Mouse (Mus musculus): ENCODE measurements at regions not wholly inside any gene's neighbourhood (a gene's known extent, or its start where the extent isn't known, plus 50 kb on each side); places are given as distances from the start of the nearest gene placed in this dataset.

DNA sequence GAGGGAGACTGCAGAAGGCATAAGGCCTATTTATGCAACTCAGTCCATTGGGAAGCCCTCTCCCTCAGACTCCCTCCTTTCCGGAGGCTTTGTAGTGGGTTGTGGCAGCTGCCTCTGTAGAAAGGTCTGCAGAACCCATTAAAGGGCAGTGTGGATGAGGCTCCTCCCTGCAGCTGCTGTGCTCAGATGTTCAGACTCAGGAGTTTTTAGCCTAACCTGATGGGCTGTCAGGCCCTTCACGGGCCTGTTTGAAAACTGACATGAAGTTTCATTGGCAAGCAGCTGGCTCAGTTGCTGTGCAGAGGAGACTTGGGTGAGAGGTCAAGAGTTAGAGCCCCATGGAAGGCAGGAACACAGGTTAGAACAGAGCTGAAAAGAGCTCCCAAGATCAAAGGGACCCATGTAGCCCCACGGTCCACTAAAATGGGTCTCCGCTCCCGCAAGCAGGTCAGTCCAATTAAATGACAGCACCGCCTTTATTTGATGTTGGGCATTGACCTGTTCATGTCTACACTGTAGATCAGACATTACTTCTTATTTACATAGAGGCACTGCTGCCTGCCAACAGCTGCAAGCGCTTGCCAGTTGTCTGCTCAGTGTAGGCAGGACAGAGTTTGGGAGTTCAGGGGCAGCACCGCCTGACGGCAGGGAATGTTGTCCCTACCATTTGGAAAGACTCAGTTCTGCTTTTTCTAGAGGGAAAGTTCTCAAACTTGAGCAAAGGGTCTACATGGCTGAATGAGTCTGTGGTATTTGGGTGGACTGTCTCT is 53.8 kb upstream of the Usp46 start:
- no peaks in the 10 kb centered on the region for H3K36me3 ChIP-seq
- H3K4me1 ChIP-seq = no peaks in the 10 kb centered on the region
- no peak overlapping the region for H3K9ac ChIP-seq
- H3K27me3 ChIP-seq (replicated peaks) = no peaks in the 10 kb centered on the region
- H3K4me2 ChIP-seq (replicated peaks) = no peak overlapping the region
- no peak for ATAC-seq (ENCODE audit: low FRiP score, low read depth)
- no peak overlapping the region for H3K4me3 ChIP-seq
- WGBS = 82% methylated on average over 9 of the region's 9 CpGs
- H3K27ac ChIP-seq = no peak overlapping the region
- 0 out of 2 replicates have a peak, but pooled peaks cover 4% of the 10 kb centered on the region for H3K9me3 ChIP-seq

DNA sequence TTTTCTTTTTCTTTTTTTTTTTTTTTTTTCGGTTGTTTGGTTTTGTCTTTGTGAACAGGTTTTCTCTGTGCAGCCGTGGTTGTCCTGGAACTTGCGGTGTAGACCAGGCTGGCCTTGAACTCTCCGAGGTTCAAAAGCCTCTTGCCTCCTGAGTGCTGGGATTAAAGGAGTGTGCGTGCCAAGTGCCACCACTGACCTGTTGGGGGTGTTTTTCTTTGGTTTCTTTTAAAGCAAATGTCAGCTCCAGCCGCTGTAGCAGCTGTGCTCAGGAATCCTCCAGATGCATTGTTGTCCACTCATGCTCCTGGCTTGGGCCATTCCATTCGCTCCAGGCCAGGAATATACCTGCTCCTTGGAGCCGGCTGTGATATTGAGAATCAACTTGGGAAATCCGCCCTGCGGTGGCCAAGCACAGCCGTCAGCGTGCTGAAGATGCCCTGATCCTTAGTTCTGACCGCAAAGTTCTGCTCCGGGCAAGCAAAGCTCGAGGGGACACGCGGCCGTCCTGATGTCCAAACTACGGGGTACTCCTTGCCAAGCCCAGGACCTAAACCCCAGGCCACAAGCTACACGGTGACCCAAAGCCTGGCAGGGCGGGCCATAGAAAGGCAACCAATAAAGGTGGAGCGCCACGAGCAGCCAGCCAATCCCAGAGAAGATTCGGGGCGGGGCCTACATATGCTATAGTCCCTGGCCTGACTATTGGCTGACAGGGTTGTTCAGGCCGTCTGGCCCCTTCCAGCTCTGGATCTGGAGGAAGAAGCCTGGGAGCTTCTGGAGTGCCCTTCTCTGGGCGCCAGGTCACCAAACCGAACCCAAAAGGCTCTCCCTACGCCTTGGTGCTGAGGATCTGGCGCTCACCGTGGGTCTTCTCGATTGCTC is 58.0 kb upstream of the Usp46 start:
- Histone ChIP-seq H3K27me3 (replicated peaks) (no peaks in the 10 kb centered on the region), H3K36me3 (no peaks in the 10 kb centered on the region), H3K4me2 (replicated peaks) (peak overlapping the region; percentile 48), H3K9ac (0 out of 2 replicates have a peak overlapping the region, but pooled peaks have one; percentile 40), H3K27ac (no peak overlapping the region), H3K9me3 (0 out of 2 replicates have a peak, but pooled peaks cover 4% of the 10 kb centered on the region), H3K4me1 (no peaks in the 10 kb centered on the region), H3K4me3 (peak overlapping the region; percentile 22)
- 60% methylated on average over 32 of the region's 32 CpGs for WGBS
- peak; percentile 93 for ATAC-seq (ENCODE audit: low FRiP score, low read depth)

DNA sequence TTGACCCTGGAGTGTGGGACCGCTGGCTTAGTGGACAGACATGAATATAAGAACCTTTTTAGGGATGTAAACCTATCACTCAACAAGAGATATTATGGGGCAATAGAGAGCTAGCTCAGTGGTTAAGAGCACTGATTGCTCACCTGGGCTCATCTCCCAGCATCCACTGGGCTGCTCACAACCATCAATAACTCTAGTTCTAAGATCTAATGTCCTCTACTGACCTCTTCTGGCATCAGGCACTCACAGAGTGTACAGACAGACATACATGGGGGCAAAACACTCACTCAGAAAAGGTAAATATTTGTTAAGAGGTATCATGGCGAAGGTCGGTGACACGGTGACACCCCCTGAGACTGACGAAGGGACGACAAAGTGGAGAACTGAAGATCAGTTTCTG is 59.3 kb upstream of the Usp46 start:
- Histone ChIP-seq H3K9me3 (0 out of 2 replicates have a peak, but pooled peaks cover 4% of the 10 kb centered on the region), H3K4me2 (replicated peaks) (no peak overlapping the region), H3K27ac (no peak overlapping the region), H3K4me1 (no peaks in the 10 kb centered on the region; the same call in 1 of the 2 replicates), H3K4me3 (no peak overlapping the region), H3K27me3 (replicated peaks) (no peaks in the 10 kb centered on the region), H3K36me3 (no peaks in the 10 kb centered on the region), H3K9ac (no peak overlapping the region)
- no peak for ATAC-seq (ENCODE audit: low FRiP score, low read depth)
- 94% methylated on average over 6 of the region's 6 CpGs for WGBS

DNA sequence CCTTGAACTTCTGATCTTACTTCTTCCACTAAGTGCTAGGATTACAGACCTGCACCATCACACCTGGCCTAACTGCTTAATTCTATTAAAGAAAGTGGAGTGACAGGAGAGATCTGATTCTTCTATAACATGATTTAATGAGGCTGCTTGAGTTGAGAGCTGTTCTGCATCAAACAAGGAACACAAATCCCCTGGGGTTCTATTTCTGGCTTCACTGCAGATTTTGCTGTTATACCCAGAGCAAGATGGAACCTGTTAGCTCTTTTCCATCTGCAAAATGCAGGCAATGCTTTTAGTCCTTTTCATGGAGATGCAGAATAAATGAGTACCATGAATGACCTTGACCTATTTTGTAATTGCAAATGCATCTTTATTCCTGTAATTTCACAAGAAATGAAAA is 61.4 kb upstream of the Usp46 start:
- Histone ChIP-seq H3K4me1 (no peaks in the 10 kb centered on the region; the same call in 1 of the 2 replicates), H3K9me3 (0 out of 2 replicates have a peak, but pooled peaks cover 4% of the 10 kb centered on the region), H3K27me3 (replicated peaks) (no peaks in the 10 kb centered on the region), H3K4me3 (no peak overlapping the region), H3K4me2 (replicated peaks) (no peak overlapping the region), H3K36me3 (no peaks in the 10 kb centered on the region), H3K9ac (no peak overlapping the region), H3K27ac (no peak overlapping the region)
- no peak for ATAC-seq (ENCODE audit: low FRiP score, low read depth)

DNA sequence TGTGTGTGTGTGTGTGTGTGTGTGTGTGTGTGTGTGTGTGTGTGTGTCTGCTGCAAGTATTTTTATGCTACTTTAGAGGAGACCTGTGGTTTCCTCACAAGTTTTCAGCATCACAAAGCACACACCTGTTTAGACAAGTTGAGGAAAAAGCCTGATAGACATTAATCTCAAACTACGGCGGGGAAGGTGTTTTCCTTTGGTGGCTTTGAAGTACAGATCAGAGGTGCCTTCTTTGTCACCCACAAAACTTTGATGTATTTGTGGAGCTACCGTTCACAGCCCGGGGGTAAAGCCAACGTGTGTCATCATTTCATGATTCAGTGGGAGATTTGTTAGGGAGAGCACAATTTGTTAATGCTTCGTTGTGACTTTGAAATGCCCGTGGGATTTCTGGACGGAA is 62.4 kb upstream of the Rasl11b start:
- Histone ChIP-seq H3K27me3 (replicated peaks) (no peaks in the 10 kb centered on the region), H3K4me2 (replicated peaks) (no peak overlapping the region), H3K9ac (no peak overlapping the region), H3K4me1 (no peaks in the 10 kb centered on the region; the same call in 1 of the 2 replicates), H3K9me3 (no peaks in the 10 kb centered on the region), H3K27ac (no peak overlapping the region), H3K36me3 (no peaks in the 10 kb centered on the region), H3K4me3 (no peak overlapping the region)
- no peak for ATAC-seq (ENCODE audit: low FRiP score, low read depth)
- 61% methylated on average over 8 of the region's 8 CpGs for WGBS

DNA sequence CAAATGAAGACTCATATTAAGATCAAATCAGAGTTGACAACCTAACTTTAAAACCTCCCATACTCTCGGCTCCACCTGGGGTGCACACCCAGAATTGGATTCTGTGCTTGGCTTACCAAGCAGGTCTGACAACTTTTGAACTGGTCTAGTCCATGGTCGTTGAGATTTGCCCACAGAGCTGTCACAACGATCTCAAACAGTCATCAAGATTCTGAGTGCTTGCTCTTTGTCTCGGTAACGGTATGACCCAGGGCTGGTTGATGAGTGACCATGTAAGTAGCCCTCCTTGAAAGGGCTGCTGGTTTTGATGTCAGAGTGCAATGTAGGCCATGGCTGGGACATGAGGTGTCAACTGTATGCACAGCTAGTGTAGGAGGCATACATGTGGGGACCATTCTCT is 58.7 kb upstream of the Rasl11b start:
- Histone ChIP-seq H3K9ac (no peak overlapping the region), H3K27ac (no peak overlapping the region), H3K4me3 (no peak overlapping the region), H3K4me2 (replicated peaks) (no peak overlapping the region), H3K27me3 (replicated peaks) (no peaks in the 10 kb centered on the region), H3K36me3 (no peaks in the 10 kb centered on the region), H3K4me1 (no peaks in the 10 kb centered on the region; the same call in 1 of the 2 replicates), H3K9me3 (no peaks in the 10 kb centered on the region)
- ATAC-seq (ENCODE audit: low FRiP score, low read depth) = no peak
- WGBS = 83% methylated on average over 5 of the region's 5 CpGs

DNA sequence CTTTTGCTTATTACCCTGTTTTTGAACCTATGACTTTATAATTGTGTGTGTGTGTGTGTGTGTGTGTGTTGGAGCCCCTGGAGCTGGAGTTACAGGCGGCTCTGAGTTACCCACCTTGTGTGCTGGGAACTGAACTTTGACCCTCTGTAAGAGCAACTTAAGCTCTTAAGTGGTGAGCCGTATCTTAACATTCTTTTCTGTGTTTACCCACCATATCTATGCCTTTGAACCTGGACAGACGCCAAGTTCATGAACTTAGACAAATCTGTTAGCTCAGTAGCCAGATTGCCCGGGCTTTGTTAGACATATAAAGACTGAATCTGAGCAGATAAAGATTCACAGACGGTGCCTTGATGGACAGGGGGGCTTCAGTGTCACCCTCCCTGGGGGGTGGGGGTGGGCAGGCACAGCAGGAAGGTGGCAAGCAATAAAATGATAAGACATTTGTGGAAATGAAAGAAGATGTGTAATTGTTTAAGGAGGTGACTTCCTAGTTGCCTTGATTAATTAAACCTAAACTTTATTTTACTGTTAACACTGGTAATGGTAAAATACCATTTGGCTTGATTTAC is 58.1 kb upstream of the Rasl11b start:
- Histone ChIP-seq H3K4me3 (no peak overlapping the region), H3K27ac (no peak overlapping the region), H3K36me3 (no peaks in the 10 kb centered on the region), H3K4me1 (no peaks in the 10 kb centered on the region; the same call in 1 of the 2 replicates), H3K27me3 (replicated peaks) (no peaks in the 10 kb centered on the region), H3K9ac (no peak overlapping the region), H3K9me3 (no peaks in the 10 kb centered on the region), H3K4me2 (replicated peaks) (no peak overlapping the region)
- no peak for ATAC-seq (ENCODE audit: low FRiP score, low read depth)
- 75% methylated on average over 5 of the region's 5 CpGs for WGBS

DNA sequence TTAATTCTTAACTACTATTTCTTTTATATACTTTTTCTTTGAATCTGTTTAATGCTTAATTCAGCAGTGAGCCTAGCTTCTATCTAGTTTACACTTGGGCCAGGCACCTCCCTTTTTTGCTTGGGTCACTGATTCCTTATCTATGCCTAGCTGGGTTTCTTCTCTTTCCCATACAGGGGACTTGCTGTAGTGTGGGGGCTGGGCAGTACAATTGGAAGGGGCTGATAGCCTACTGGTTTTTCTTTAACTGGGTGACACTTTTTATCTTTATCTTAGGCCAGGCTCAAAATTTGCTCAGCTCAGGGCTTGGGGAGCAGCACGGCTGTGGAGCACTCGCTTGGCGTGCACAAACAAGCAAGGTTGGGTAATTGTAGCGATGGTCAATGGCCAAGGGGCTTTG is 51.1 kb upstream of the Rasl11b start:
- Histone ChIP-seq H3K27ac (no peak overlapping the region), H3K9ac (no peak overlapping the region), H3K36me3 (no peaks in the 10 kb centered on the region), H3K27me3 (replicated peaks) (no peaks in the 10 kb centered on the region), H3K4me1 (no peaks in the 10 kb centered on the region), H3K9me3 (no peaks in the 10 kb centered on the region), H3K4me3 (no peak overlapping the region), H3K4me2 (replicated peaks) (no peak overlapping the region)
- WGBS = 93% methylated on average over 4 of the region's 4 CpGs
- no peak for ATAC-seq (ENCODE audit: low FRiP score, low read depth)

DNA sequence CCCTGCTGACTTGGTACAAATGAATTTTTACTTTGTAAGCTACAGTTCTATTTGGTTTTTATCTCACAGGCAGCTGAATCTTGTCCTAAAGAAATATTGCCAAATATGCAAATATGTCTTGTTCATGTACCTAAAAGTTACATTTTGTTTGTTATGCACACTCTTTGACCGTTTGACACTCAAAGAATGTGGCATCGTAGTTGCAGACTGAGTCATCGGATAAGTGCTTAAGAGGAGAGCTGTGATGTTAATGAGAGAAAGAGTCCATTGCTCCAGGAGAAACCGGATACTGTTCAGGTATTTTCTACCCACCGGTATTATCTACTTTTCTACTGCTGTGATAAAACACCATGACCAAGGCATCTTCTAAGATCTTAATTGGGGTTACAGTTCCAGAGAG is 50.3 kb upstream of the Rasl11b start:
- no peaks in the 10 kb centered on the region for H3K27me3 ChIP-seq (replicated peaks)
- no peak for ATAC-seq (ENCODE audit: low FRiP score, low read depth)
- no peaks in the 10 kb centered on the region for H3K9me3 ChIP-seq
- no peak overlapping the region for H3K4me3 ChIP-seq
- no peak overlapping the region for H3K9ac ChIP-seq
- 92% methylated on average over 5 of the region's 5 CpGs for whole genome bisulfite sequencing
- no peak overlapping the region for H3K27ac ChIP-seq
- H3K36me3 ChIP-seq = no peaks in the 10 kb centered on the region
- no peak overlapping the region for H3K4me2 ChIP-seq (replicated peaks)
- H3K4me1 ChIP-seq = no peaks in the 10 kb centered on the region
